Mouse (Mus musculus) hindbrain, postnatal 0 days (tissue): ENCODE measurements around the gene Gm10037. TPM values are rescaled to one million over a fixed set of nuclear protein-coding genes. Genes with fewer than 3 reads are reported as not detected.
"Not testable (repeated sequence)": the region's sequence is repeated elsewhere in the genome, so short reads cannot be mapped to it uniquely, and the experiment has no call there.

ENCODE experiments used
- ATAC-seq: fragments of 200-750 bp; cut with Nextera tagmentation; 2 replicates; pipeline ENCODE4 v1.8.0; 2017; ENCODE audit warnings: mild to moderate bottlenecking, moderate TSS enrichment, moderate library complexity
- DNase-seq: peaks from one replicate; pipeline ENCODE4 v3.0.0-alpha.2; 2015; ENCODE audit warnings: low spot score
- H3K27ac ChIP-seq: fragments of 300-500 bp; sonication (generic); 2 replicates; pipeline ENCODE4 v1.5.1; 2014; ENCODE audit warnings: mild to moderate bottlenecking
- H3K27me3 ChIP-seq: fragments of 300-500 bp; sonication (generic); 2 replicates; pipeline ENCODE4 v1.6.1; 2014; ENCODE audit warnings: low read length, mixed read lengths; ENCODE audit not compliant: insufficient read depth
- H3K36me3 ChIP-seq: fragments of 300-500 bp; sonication (generic); 2 replicates; pipeline ENCODE4 v1.6.1; 2014; ENCODE audit warnings: low read length, mixed read lengths; ENCODE audit not compliant: insufficient read depth
- H3K4me1 ChIP-seq: fragments of 300-500 bp; sonication (generic); 2 replicates; pipeline ENCODE4 v1.6.1; 2014; ENCODE audit warnings: antibody characterized with exemption, low read length, mixed read lengths; ENCODE audit not compliant: insufficient read depth
- H3K4me2 ChIP-seq: fragments of 300-500 bp; sonication (generic); 2 replicates; pipeline ENCODE4 v1.6.1; 2014; ENCODE audit warnings: low read depth, mild to moderate bottlenecking, low read length, moderate library complexity, mixed read lengths
- H3K4me3 ChIP-seq: fragments of 300-500 bp; sonication (generic); 2 replicates; pipeline ENCODE4 v1.5.1; 2014; ENCODE audit warnings: low read length
- H3K9ac ChIP-seq: fragments of 300-500 bp; sonication (generic); replicated peaks from 2 replicates; pipeline ENCODE4 v1.6.1; 2014; ENCODE audit warnings: mild to moderate bottlenecking, low read length, moderate library complexity, mixed read lengths
- H3K9me3 ChIP-seq: fragments of 300-500 bp; sonication (generic); 2 replicates; pipeline ENCODE4 v1.6.1; 2016; ENCODE audit warnings: low read length, mixed read lengths
- CTCF ChIP-seq: IDR thresholded peaks from 2 replicates; pipeline ENCODE4 v1.5.1; 2016; ENCODE audit warnings: antibody characterized with exemption, control low read depth, low read depth
- WGBS: fragments of 180-500 bp; shearing (Covaris S2); extraction: QIAGEN DNeasy Blood & Tissue Kit; methylation state at CpG from one replicate; pipeline ENCODE4 v1.1.7; 2014; 5-methylcytosine and 5-hydroxymethylcytosine counted together
- polyA plus RNA-seq: library from polyadenylated mRNA; unstranded; fragments of >200 nt; fragmentation: Nextera tagmentation; extraction: Ambion mirVana; gene quantifications from 2 replicates; pipeline ENCODE4 v1.2.1, GENCODE M21; 2015
- total RNA-seq: library from RNA; depleted of rRNA; stranded (reverse); fragments of >200 nt; gene quantifications from 2 replicates; pipeline ENCODE4 v1.2.3, GENCODE M21; 2014; rRNA removed

The Gm10037 gene
- total and polyA plus RNA-seq, 2 experiments from 2014 or later: 2.9 to 4.8 TPM

- DNase-seq (peak; percentile 21), ATAC-seq (no peak)
- H3K4me1 ChIP-seq: no peaks in the 10 kb centered on the region
- H3K9ac ChIP-seq: no peak overlapping the region
- TF ChIP-seq CTCF: peak; percentile 40
- 0 out of 2 replicates have a peak, but pooled peaks cover 4% of the 10 kb centered on the region for H3K9me3 ChIP-seq
- H3K27me3 ChIP-seq: no peaks in the 10 kb centered on the region
- no peak overlapping the region for H3K4me3 ChIP-seq
- H3K27ac ChIP-seq: no peak overlapping the region
- no peaks in the 10 kb centered on the region for H3K36me3 ChIP-seq
- 29% methylated on average over 3 of the region's 3 CpGs for WGBS
- no peak overlapping the region for H3K4me2 ChIP-seq
These were observed 37.0 kb downstream of the Gm10037 start for GRCm38 (mm10) chr13:67867899-67868298.

- H3K9ac ChIP-seq, DNase-seq, H3K27me3 ChIP-seq, H3K27ac ChIP-seq, H3K4me1 ChIP-seq, H3K4me3 ChIP-seq, H3K36me3 ChIP-seq, ATAC-seq, H3K9me3 ChIP-seq: not testable (repeated sequence)
- 0 out of 2 replicates have a peak overlapping the region, but pooled peaks have one; percentile 27 for H3K4me2 ChIP-seq
- 32% methylated on average over 7 of the region's 12 CpGs for WGBS
These were observed 45.3 kb downstream of the Gm10037 start for GRCm38 (mm10) chr13:67876049-67876698.

GRCm38 (mm10) chr13:67876699-67877254 lies 45.9 kb downstream of the Gm10037 start:
- H3K27me3 ChIP-seq: no peaks in the 10 kb centered on the region
- DNase-seq (no peak), ATAC-seq (no peak)
- no peaks in the 10 kb centered on the region for H3K9me3 ChIP-seq
- no peaks in the 10 kb centered on the region for H3K4me1 ChIP-seq
- no peak overlapping the region for H3K4me2 ChIP-seq
- no peak overlapping the region for H3K27ac ChIP-seq
- H3K4me3 ChIP-seq: no peak overlapping the region
- no peaks in the 10 kb centered on the region for H3K36me3 ChIP-seq
- WGBS: 68% methylated on average over 6 of the region's 7 CpGs
- H3K9ac ChIP-seq: no peak overlapping the region
- TF ChIP-seq CTCF: no peak

- Histone ChIP-seq H3K36me3 (no peaks in the 10 kb centered on the region), H3K4me3 (no peak overlapping the region), H3K4me2 (no peak overlapping the region), H3K27me3 (no peaks in the 10 kb centered on the region), H3K4me1 (no peaks in the 10 kb centered on the region), H3K27ac (no peak overlapping the region), H3K9me3 (no peaks in the 10 kb centered on the region), H3K9ac (no peak overlapping the region)
- WGBS: 89% methylated on average over 8 of the region's 8 CpGs
- ATAC-seq: no peak
- TF ChIP-seq CTCF: no peak
- no peak for DNase-seq
These were observed 53.1 kb downstream of the Gm10037 start for GRCm38 (mm10) chr13:67883966-67884365.

Other genes with a start within 250 kb of the Gm10037 start
- 4.1 and 5.2 TPM in 2 replicates for gene Zfp729b, start 221.4 kb upstream of the Gm10037 start, total RNA-seq
- gene Zfp729b, start 221.4 kb upstream of the Gm10037 start, polyA plus RNA-seq: 3.1 and 3.3 TPM in 2 replicates
- gene Gm49345, start 193.3 kb upstream of the Gm10037 start, total RNA-seq: not detected in 2 replicates
- 1.7 and 2.0 TPM in 2 replicates for gene Gm49345, start 193.3 kb upstream of the Gm10037 start, polyA plus RNA-seq
- 3.9 and 4.0 TPM in 2 replicates for gene Zfp729a, start 193.3 kb upstream of the Gm10037 start, total RNA-seq
- gene Zfp729a, start 193.3 kb upstream of the Gm10037 start, polyA plus RNA-seq: 1.9 and 3.3 TPM in 2 replicates
- 8.2 and 18.6 TPM in 2 replicates for gene Zfp738, start 144.0 kb upstream of the Gm10037 start, total RNA-seq
- gene Zfp738, start 144.0 kb upstream of the Gm10037 start, polyA plus RNA-seq: 9.7 and 10.3 TPM in 2 replicates
- 8.5 and 10.0 TPM in 2 replicates for gene Zfp65, start 101.9 kb upstream of the Gm10037 start, total RNA-seq
- gene Zfp65, start 101.9 kb upstream of the Gm10037 start, polyA plus RNA-seq: 4.2 and 5.1 TPM in 2 replicates
- gene Zfp85, start 75.9 kb upstream of the Gm10037 start, total RNA-seq: 4.4 and 8.9 TPM in 2 replicates
- 2.9 and 4.6 TPM in 2 replicates for gene Zfp85, start 75.9 kb upstream of the Gm10037 start, polyA plus RNA-seq
- gene Zfp493, start 51.4 kb upstream of the Gm10037 start, total RNA-seq: 1.1 and 2.6 TPM in 2 replicates
- 1.1 and 1.9 TPM in 2 replicates for gene Zfp493, start 51.4 kb upstream of the Gm10037 start, polyA plus RNA-seq
- 4.4 and 5.1 TPM in 2 replicates for gene Zfp273, start 17.4 kb upstream of the Gm10037 start, total RNA-seq
- gene Zfp273, start 17.4 kb upstream of the Gm10037 start, polyA plus RNA-seq: 7.8 and 8.7 TPM in 2 replicates
- not detected in 2 replicates for gene BC048507, start 32.2 kb downstream of the Gm10037 start, total RNA-seq
- gene BC048507, start 32.2 kb downstream of the Gm10037 start, polyA plus RNA-seq: not detected in 2 replicates